Mouse (Mus musculus): ENCODE results near the gene Herc6.

DNA sequence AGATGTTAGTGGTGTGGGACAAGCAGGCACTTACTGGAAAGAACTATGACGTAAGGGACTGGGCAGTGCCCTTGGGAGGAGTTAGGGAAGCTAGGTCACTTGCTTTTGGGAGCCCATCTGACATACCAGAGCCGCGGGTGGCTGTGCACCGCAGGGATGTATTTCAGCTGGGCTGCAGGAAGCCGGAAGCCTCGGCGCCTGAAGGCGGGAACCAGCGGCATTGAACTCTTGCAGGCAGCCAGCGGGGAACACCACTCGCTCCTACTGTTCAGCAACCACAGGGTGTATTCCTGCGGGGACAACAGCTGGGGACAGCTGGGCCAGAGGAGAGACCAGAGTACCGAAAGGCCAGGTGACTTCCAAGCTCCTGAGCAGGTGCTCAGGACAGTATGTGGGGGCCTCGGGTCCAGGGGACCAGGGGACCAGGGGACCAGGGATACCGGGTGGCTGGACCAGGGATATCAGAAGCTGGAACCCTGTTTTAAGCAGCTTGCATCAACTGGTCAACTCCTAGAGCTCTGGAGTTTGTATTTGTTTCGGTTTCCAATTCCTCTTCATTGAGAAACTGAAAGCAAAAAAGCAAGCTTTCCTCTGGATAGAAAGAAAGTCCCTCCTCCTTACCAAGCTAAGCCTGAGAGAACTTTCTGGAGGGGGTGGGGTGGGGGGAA lies at the start of gene Herc6:
- TF ChIP-seq POLR2A (IDR thresholded peaks at IDR 0.05; ENCODE audit: insufficient read depth, low read depth, low read length) = no peak
- no peak for TF ChIP-seq CTCF (IDR thresholded peaks at IDR 0.05; ENCODE audit: insufficient read depth, low read depth, low read length)

Measured in olfactory bulb, adult 2 months (tissue).